Mouse (Mus musculus) heart, postnatal 0 days (tissue): ENCODE measurements around the gene Iqub.

Experiments used
- CTCF ChIP-seq: IDR thresholded peaks from 2 replicates; pipeline ENCODE4 v1.5.1; 2016; ENCODE audit warnings: antibody characterized with exemption, control low read depth, low read depth
- EP300 ChIP-seq: IDR thresholded peaks from 2 replicates; pipeline ENCODE4 v1.6.1; 2016; ENCODE audit warnings: antibody characterized with exemption, low read depth

GRCm38 (mm10) chr6:24470571-24471132 is 44.2 kb downstream of the Iqub start:
- no peak for TF ChIP-seq CTCF
- TF ChIP-seq EP300, result no peak
